Mouse (Mus musculus): ENCODE measurements at regions not wholly inside any gene's neighbourhood (a gene's known extent, or its start where the extent isn't known, plus 50 kb on each side); places are given as distances from the start of the nearest gene placed in this dataset.
"Not testable (repeated sequence)": the region's sequence is repeated elsewhere in the genome, so short reads cannot be mapped to it uniquely, and the experiment has no call there.

- H3K4me2 ChIP-seq (replicated peaks) = no peak overlapping the region
- no peaks in the 10 kb centered on the region for H3K9me3 ChIP-seq
- no peak overlapping the region for H3K9ac ChIP-seq (replicated peaks)
- H3K36me3 ChIP-seq = no peaks in the 10 kb centered on the region
- H3K4me3 ChIP-seq = no peak overlapping the region
- H3K4me1 ChIP-seq = peaks cover 15% of the 10 kb centered on the region
- WGBS = 5% methylated on average over 10 of the region's 10 CpGs
- no peak overlapping the region for H3K27ac ChIP-seq (replicated peaks)
- peaks cover 28% of the 10 kb centered on the region for H3K27me3 ChIP-seq
- ATAC-seq (replicated peaks) = peak; percentile 72
Measured at GRCm38 (mm10) chr14:48799442-48800099, 126.0 kb upstream of the Otx2 start.

GRCm38 (mm10) chr14:48791507-48791906 lies 117.9 kb upstream of the Otx2 start:
- H3K4me3 ChIP-seq = no peak overlapping the region
- WGBS = 89% methylated on average over 5 of the region's 5 CpGs
- H3K9ac ChIP-seq (replicated peaks) = no peak overlapping the region
- 0 out of 2 replicates have a peak, but pooled peaks cover 5% of the 10 kb centered on the region for H3K27me3 ChIP-seq
- H3K36me3 ChIP-seq = no peaks in the 10 kb centered on the region
- ATAC-seq (replicated peaks) = no peak
- H3K9me3 ChIP-seq = no peaks in the 10 kb centered on the region
- H3K4me1 ChIP-seq = no peaks in the 10 kb centered on the region
- no peak overlapping the region for H3K27ac ChIP-seq (replicated peaks)
- no peak overlapping the region for H3K4me2 ChIP-seq (replicated peaks)

- Histone ChIP-seq H3K9ac (replicated peaks) (no peak overlapping the region), H3K4me3 (no peak overlapping the region), H3K4me2 (replicated peaks) (no peak overlapping the region), H3K27me3 (no peaks in the 10 kb centered on the region), H3K9me3 (no peaks in the 10 kb centered on the region), H3K4me1 (no peaks in the 10 kb centered on the region), H3K36me3 (no peaks in the 10 kb centered on the region), H3K27ac (replicated peaks) (no peak overlapping the region)
- ATAC-seq (replicated peaks) = no peak
- WGBS = 80% methylated on average over 1 of the region's 1 CpGs
Measured at GRCm38 (mm10) chr14:48779327-48779726, 105.7 kb upstream of the Otx2 start.

- Histone ChIP-seq H3K36me3 (no peaks in the 10 kb centered on the region), H3K4me2 (replicated peaks) (no peak overlapping the region), H3K4me1 (no peaks in the 10 kb centered on the region), H3K9me3 (no peaks in the 10 kb centered on the region), H3K27me3 (no peaks in the 10 kb centered on the region), H3K27ac (replicated peaks) (no peak overlapping the region), H3K4me3 (no peak overlapping the region), H3K9ac (replicated peaks) (no peak overlapping the region)
- WGBS = 50% methylated on average over 9 of the region's 9 CpGs
- no peak for ATAC-seq (replicated peaks)
Measured at GRCm38 (mm10) chr14:48770832-48771231, 97.2 kb upstream of the Otx2 start.

GRCm38 (mm10) chr14:48762691-48763090 lies 89.1 kb upstream of the Otx2 start:
- H3K27me3 ChIP-seq = no peaks in the 10 kb centered on the region
- 91% methylated on average over 5 of the region's 5 CpGs for WGBS
- H3K4me3 ChIP-seq = no peak overlapping the region
- no peaks in the 10 kb centered on the region for H3K9me3 ChIP-seq
- no peaks in the 10 kb centered on the region for H3K36me3 ChIP-seq
- H3K27ac ChIP-seq (replicated peaks) = no peak overlapping the region
- no peak overlapping the region for H3K4me2 ChIP-seq (replicated peaks)
- no peaks in the 10 kb centered on the region for H3K4me1 ChIP-seq
- no peak overlapping the region for H3K9ac ChIP-seq (replicated peaks)
- no peak for ATAC-seq (replicated peaks)

DNA sequence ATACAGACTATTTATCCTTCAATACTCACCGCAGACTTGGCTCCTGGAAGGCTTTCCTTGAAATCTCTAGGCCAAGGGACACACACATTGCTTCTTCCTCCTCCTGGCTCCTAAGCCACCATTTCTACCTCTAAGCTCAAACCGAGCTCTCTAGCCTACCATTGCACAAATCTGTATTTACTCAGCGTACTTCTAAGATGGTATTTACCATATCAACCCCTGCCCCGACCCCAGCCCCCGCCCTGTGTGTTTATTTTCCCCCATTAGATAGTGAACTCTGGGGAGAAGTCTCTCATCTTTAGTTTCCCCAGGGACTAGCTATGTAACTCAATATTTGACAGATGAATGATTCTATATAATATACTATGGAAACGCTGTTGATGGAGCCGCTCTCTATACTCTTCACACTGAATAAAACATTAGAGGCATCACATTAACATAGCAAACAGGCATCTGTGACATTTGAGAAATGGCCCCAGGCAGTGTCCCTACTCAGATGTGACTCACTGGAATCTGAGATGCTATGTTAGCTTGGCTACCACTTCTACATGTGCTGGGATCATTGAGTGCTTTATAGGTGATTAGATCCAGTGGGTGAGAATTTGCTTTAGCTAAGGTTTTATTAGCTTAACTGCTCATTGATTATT lies 87.5 kb upstream of the Otx2 start:
- no peak; the same call in 1 of the 2 replicates for ATAC-seq (replicated peaks)
- WGBS = 59% methylated on average over 7 of the region's 7 CpGs

DNA sequence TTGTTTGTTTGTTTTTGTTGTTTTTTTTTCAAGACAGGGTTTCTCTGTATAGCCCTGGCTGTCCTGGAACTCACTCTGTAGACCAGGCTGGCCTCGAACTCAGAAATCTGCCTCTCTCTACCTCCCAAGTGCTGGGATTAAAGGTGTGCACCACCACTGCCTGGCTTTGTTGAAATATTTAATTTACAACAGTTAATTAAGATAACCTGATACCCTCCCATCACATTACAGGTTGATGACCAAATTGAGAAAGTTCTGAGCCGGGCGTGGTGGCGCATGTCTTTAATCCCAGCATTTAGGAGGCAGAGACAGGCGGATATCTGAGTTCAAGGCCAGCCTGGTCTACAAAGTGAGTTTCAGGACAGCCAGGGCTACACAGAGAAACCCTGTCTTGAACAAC lies 81.5 kb upstream of the Otx2 start:
- H3K4me3 ChIP-seq; H3K4me2 ChIP-seq (replicated peaks); H3K9ac ChIP-seq (replicated peaks); ATAC-seq (replicated peaks); H3K27ac ChIP-seq (replicated peaks); H3K36me3 ChIP-seq; H3K9me3 ChIP-seq: not testable (repeated sequence)
- Histone ChIP-seq H3K27me3 (peaks cover 28% of the 10 kb centered on the region), H3K4me1 (peaks cover 33% of the 10 kb centered on the region)
- 95% methylated on average over 5 of the region's 5 CpGs for WGBS

More for the DNA sequence above, 87.5 kb upstream of the Otx2 start:
- H3K4me2 ChIP-seq (replicated peaks) = no peak overlapping the region
- H3K27ac ChIP-seq (replicated peaks) = no peak overlapping the region
- H3K9me3 ChIP-seq = no peaks in the 10 kb centered on the region
- H3K4me1 ChIP-seq = no peaks in the 10 kb centered on the region
- no peak overlapping the region for H3K4me3 ChIP-seq
- no peaks in the 10 kb centered on the region for H3K36me3 ChIP-seq
- no peaks in the 10 kb centered on the region for H3K27me3 ChIP-seq
- H3K9ac ChIP-seq (replicated peaks) = no peak overlapping the region

GRCm38 (mm10) chr14:48754080-48754720 lies 80.6 kb upstream of the Otx2 start:
- 5% methylated on average over 11 of the region's 11 CpGs for WGBS
- Histone ChIP-seq H3K27ac (replicated peaks) (no peak overlapping the region), H3K27me3 (peaks cover 37% of the 10 kb centered on the region), H3K4me1 (peaks cover 33% of the 10 kb centered on the region), H3K4me3 (no peak overlapping the region), H3K4me2 (replicated peaks) (no peak overlapping the region), H3K36me3 (no peaks in the 10 kb centered on the region), H3K9me3 (no peaks in the 10 kb centered on the region), H3K9ac (replicated peaks) (no peak overlapping the region)
- peak; percentile 53 for ATAC-seq (replicated peaks)

GRCm38 (mm10) chr14:48753517-48754079 lies 80.0 kb upstream of the Otx2 start:
- H3K27me3 ChIP-seq = peaks cover 41% of the 10 kb centered on the region
- H3K4me2 ChIP-seq (replicated peaks) = no peak overlapping the region

GRCm38 (mm10) chr14:48753084-48753483 lies 79.5 kb upstream of the Otx2 start:
- H3K9me3 ChIP-seq = no peaks in the 10 kb centered on the region
- no peak overlapping the region for H3K27ac ChIP-seq (replicated peaks)
- ATAC-seq (replicated peaks) = 0 out of 2 replicates have a peak, but pooled peaks have one; percentile 36
- H3K9ac ChIP-seq (replicated peaks) = no peak overlapping the region
- no peak overlapping the region for H3K4me2 ChIP-seq (replicated peaks)
- H3K4me3 ChIP-seq = no peak overlapping the region
- peaks cover 33% of the 10 kb centered on the region for H3K4me1 ChIP-seq
- H3K36me3 ChIP-seq = no peaks in the 10 kb centered on the region
- 9% methylated on average over 7 of the region's 7 CpGs for WGBS
- H3K27me3 ChIP-seq = peaks cover 44% of the 10 kb centered on the region

More at GRCm38 (mm10) chr14:48753517-48754079, 80.0 kb upstream of the Otx2 start:
- ATAC-seq (replicated peaks) = no peak; the same call in 1 of the 2 replicates
- WGBS = 7% methylated on average over 10 of the region's 10 CpGs
- H3K9ac ChIP-seq (replicated peaks) = no peak overlapping the region
- no peak overlapping the region for H3K27ac ChIP-seq (replicated peaks)
- peaks cover 33% of the 10 kb centered on the region for H3K4me1 ChIP-seq
- H3K9me3 ChIP-seq = no peaks in the 10 kb centered on the region
- H3K36me3 ChIP-seq = no peaks in the 10 kb centered on the region
- no peak overlapping the region for H3K4me3 ChIP-seq

GRCm38 (mm10) chr14:48752579-48752905 lies 78.9 kb upstream of the Otx2 start:
- no peak overlapping the region for H3K27ac ChIP-seq (replicated peaks)
- H3K9ac ChIP-seq (replicated peaks) = no peak overlapping the region
- peak overlapping the region; percentile 19 for H3K4me2 ChIP-seq (replicated peaks)
- ATAC-seq (replicated peaks) = no peak
- 18% methylated on average over 8 of the region's 8 CpGs for WGBS
- peaks cover 44% of the 10 kb centered on the region for H3K27me3 ChIP-seq
- no peaks in the 10 kb centered on the region for H3K9me3 ChIP-seq
- H3K4me3 ChIP-seq = no peak overlapping the region; the same call in 1 of the 2 replicates
- no peaks in the 10 kb centered on the region for H3K36me3 ChIP-seq
- peaks cover 33% of the 10 kb centered on the region for H3K4me1 ChIP-seq
